Mouse (Mus musculus): ENCODE data around the gene Ttc30a1. TPM values are rescaled to one million over a fixed set of nuclear protein-coding genes. Genes with fewer than 3 reads are reported as not detected.

The Ttc30a1 gene
- 1.3 TPM for total RNA-seq (2023)

DNA sequence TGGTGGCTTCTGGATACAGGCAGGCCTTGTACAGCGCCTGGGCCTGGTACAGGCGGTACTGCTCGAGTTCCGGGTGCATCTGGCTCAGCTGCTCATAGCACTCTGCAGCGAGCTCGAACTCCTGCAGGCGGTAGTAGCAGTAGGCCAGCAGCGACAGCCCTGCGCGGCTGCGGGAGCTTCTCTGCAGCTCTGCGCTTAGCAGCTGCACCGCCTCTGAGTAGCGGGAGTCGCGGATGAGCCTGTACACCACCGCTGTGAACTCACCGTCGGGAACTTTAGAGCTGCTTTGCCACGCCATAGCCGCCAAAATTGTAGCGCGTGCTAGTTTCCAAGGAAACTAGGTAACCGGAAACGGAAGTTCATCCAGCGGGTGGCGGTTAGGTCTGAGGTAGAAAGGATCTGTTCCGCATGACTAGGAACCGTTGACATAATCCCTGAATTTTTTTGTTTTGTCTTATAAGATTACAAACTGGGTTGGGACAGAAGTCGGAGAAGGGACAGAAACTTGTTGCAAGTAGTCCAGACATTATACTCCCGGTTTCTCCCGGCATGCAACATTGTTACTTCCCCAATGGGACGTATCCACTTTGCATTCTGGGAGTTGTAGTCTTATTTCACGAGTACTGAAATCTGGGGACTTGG is at the start of gene Ttc30a1:
Gene Ttc30a1 (minus strand): TSS at position 528 of the 642 bp plus-strand sequence.

DNA sequence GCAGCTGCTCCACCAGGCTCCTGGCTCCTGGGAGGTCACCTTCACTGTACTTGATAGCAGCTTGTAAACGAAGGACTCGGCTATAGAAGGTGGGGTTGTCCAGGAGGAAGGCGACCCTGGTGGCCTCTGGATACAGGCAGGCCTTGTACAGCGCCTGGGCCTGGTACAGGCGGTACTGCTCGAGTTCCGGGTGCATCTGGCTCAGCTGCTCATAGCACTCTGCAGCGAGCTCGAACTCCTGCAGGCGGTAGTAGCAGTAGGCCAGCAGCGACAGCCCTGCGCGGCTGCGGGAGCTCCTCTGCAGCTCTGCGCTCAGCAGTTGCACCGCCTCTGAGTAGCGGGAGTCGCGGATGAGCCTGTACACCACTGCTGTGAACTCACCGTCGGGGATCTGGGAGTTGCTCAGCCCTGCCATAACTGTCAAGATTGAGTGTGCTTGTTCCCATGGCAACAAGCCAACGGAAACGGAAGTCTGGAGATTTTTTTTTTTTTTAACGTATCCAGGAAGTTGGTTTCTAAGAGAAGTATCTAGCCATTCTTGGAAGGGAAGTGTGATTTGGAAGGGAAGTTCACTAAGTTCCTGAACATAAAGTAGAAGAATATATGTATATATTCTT is 3.9 kb downstream of the Ttc30a1 start, which contains the start of gene Ttc30a2:
Gene Ttc30a2 (minus strand): TSS at position 419 of the 617 bp plus-strand sequence.

DNA sequence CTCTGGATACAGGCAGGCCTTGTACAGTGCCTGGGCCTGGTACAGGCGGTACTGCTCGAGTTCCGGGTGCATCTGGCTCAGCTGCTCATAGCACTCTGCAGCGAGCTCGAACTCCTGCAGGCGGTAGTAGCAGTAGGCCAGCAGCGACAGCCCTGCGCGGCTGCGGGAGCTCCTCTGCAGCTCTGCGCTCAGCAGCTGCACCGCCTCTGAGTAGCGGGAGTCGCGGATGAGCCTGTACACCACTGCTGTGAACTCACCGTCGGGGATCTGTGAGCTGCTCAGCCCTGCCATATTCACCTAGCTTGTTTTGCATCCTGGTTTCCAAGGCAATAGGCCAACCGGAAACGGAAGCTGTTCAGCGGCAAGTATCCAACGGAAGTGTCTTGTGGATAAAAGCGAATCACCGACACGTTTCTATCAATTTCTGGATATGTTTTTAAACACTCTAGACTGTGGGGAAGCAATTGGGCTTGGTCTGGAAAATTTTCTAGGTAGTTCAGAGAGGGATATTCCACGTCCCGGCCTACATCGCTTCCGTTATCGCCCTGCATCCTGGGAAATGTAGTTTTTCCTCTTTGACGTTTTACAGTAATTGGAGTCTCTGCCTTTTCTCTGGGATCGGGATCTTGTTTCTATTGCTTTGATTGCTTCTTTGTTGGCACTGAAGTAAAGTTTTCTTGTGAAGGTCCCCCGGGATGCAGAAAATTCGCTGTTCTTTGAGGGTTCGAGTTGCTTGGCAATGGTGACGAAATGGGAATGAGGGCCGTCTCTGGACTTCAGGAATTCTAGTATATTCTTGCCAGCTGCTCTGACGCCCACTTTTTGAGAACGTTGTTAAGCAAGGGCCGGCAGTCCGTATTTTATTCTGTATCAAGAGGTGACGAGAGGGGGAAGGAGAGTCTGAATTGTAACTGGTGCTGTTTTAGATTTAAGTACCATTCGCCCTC is 43.4 kb downstream of the Ttc30a1 start, which contains the start of gene Ttc30b:
Gene Ttc30b (minus strand): TSS at position 469 of the 947 bp plus-strand sequence.

Other genes starting within 250 kb of the Ttc30a1 start
- 42.3 TPM for gene Agps, start 149.8 kb downstream of the Ttc30a1 start, total RNA-seq (2023)
- 2.9 TPM for gene Ttc30b, start 43.4 kb downstream of the Ttc30a1 start, total RNA-seq (2023)
- gene Ttc30a2, start 3.8 kb downstream of the Ttc30a1 start, total RNA-seq (2023) = not detected

All from CD8-positive naive resting alpha-beta T cell, adult 57 days (primary cell).